Mouse (Mus musculus) forebrain, embryonic 16.5 days (tissue): ENCODE data around the gene Vdac1. TPM values are rescaled to one million over a fixed set of nuclear protein-coding genes. Genes with fewer than 3 reads are reported as not detected.
A peak's percentile ranks its signal among the peaks of the same experiment; 100 is the strongest.
"Not testable (repeated sequence)": the region's sequence is repeated elsewhere in the genome, so short reads cannot be mapped to it uniquely, and the experiment has no call there.

ENCODE experiments used
- ATAC-seq: fragments of 200-750 bp; cut with Nextera tagmentation; 2 replicates; pipeline ENCODE4 v1.8.0; 2017; ENCODE audit warnings: mild to moderate bottlenecking, moderate library complexity
- H3K27ac ChIP-seq: fragments of 300-500 bp; sonication (generic); 2 replicates; pipeline ENCODE4 v1.5.1; 2014; ENCODE audit warnings: low read length, control low read depth
- H3K27me3 ChIP-seq: fragments of 300-500 bp; sonication (generic); replicated peaks from 2 replicates; pipeline ENCODE4 v1.6.1; 2014; ENCODE audit warnings: low read length; ENCODE audit not compliant: control insufficient read depth, insufficient read depth
- H3K36me3 ChIP-seq: fragments of 300-500 bp; sonication (generic); 2 replicates; pipeline ENCODE4 v1.6.1; 2014; ENCODE audit not compliant: control insufficient read depth, insufficient read depth
- H3K4me1 ChIP-seq: fragments of 300-500 bp; sonication (generic); replicated peaks from 2 replicates; pipeline ENCODE4 v1.6.1; 2014; ENCODE audit warnings: low read length; ENCODE audit not compliant: control insufficient read depth, insufficient read depth
- H3K4me2 ChIP-seq: fragments of 300-500 bp; sonication (generic); 2 replicates; pipeline ENCODE4 v1.6.1; 2014; ENCODE audit warnings: mild to moderate bottlenecking, low read length, control low read depth
- H3K4me3 ChIP-seq: fragments of 300-500 bp; sonication (generic); replicated peaks from 2 replicates; pipeline ENCODE4 v1.5.1; 2014; ENCODE audit warnings: mild to moderate bottlenecking, low read length, control low read depth
- H3K9ac ChIP-seq: fragments of 300-500 bp; sonication (generic); replicated peaks from 2 replicates; pipeline ENCODE4 v1.6.1; 2014; ENCODE audit warnings: low read depth, low read length, control low read depth
- H3K9me3 ChIP-seq: fragments of 300-500 bp; sonication (generic); 2 replicates; pipeline ENCODE4 v1.6.1; 2016; ENCODE audit warnings: low read length; ENCODE audit not compliant: control insufficient read depth
- WGBS: fragments of 180-500 bp; shearing (Covaris S2); extraction: QIAGEN DNeasy Blood & Tissue Kit; methylation state at CpG from one replicate; pipeline ENCODE4 v1.1.7; 2014; 5-methylcytosine and 5-hydroxymethylcytosine counted together
- polyA plus RNA-seq: library from polyadenylated mRNA; unstranded; fragments of >200 nt; fragmentation: Nextera tagmentation; extraction: Ambion mirVana; gene quantifications from 2 replicates; pipeline ENCODE4 v1.2.1, GENCODE M21; 2015

Gene Vdac1
- polyA plus RNA-seq, 1 experiment from 2014 or later: 341 TPM

- WGBS: 4% methylated on average over 9 of the region's 9 CpGs
Measured at GRCm38 (mm10) chr11:52350924-52351323, 9.7 kb upstream of the Vdac1 start.

GRCm38 (mm10) chr11:52352271-52352670 is 8.4 kb upstream of the Vdac1 start:
- ATAC-seq: no peak
- H3K36me3 ChIP-seq: no peaks in the 10 kb centered on the region
- H3K27ac ChIP-seq: no peak overlapping the region
- no peak overlapping the region for H3K4me3 ChIP-seq
- no peaks in the 10 kb centered on the region for H3K9me3 ChIP-seq
- no peak overlapping the region for H3K4me2 ChIP-seq
- H3K27me3 ChIP-seq: no peaks in the 10 kb centered on the region
- 91% methylated on average over 3 of the region's 3 CpGs for WGBS
- H3K9ac ChIP-seq: no peak overlapping the region
- H3K4me1 ChIP-seq: no peaks in the 10 kb centered on the region; the same call in 1 of the 2 replicates

More at GRCm38 (mm10) chr11:52350924-52351323, 9.7 kb upstream of the Vdac1 start:
- H3K4me1 ChIP-seq: peaks cover 5% of the 10 kb centered on the region
- H3K4me3 ChIP-seq: no peak overlapping the region
- no peak overlapping the region for H3K4me2 ChIP-seq
- no peaks in the 10 kb centered on the region for H3K27me3 ChIP-seq
- H3K9ac ChIP-seq: no peak overlapping the region
- no peak overlapping the region for H3K27ac ChIP-seq
- no peaks in the 10 kb centered on the region for H3K9me3 ChIP-seq
- ATAC-seq: no peak
- no peaks in the 10 kb centered on the region for H3K36me3 ChIP-seq

- Histone ChIP-seq H3K4me2 (no peak overlapping the region), H3K36me3 (no peaks in the 10 kb centered on the region), H3K4me1 (peaks cover under 1% of the 10 kb centered on the region), H3K9ac (no peak overlapping the region), H3K9me3 (no peaks in the 10 kb centered on the region), H3K4me3 (no peak overlapping the region), H3K27me3 (no peaks in the 10 kb centered on the region), H3K27ac (no peak overlapping the region)
- no peak for ATAC-seq
- 86% methylated on average over 5 of the region's 5 CpGs for WGBS
Measured at GRCm38 (mm10) chr11:52354644-52355043, 6.0 kb upstream of the Vdac1 start.

GRCm38 (mm10) chr11:52355601-52356000 is 5.1 kb upstream of the Vdac1 start:
- H3K4me3 ChIP-seq: no peak overlapping the region
- H3K27ac ChIP-seq: no peak overlapping the region
- 90% methylated on average over 1 of the region's 1 CpGs for WGBS
- peaks cover 7% of the 10 kb centered on the region for H3K4me1 ChIP-seq
- no peak overlapping the region for H3K9ac ChIP-seq
- H3K9me3 ChIP-seq: no peaks in the 10 kb centered on the region
- H3K36me3 ChIP-seq: no peaks in the 10 kb centered on the region
- ATAC-seq: no peak
- no peaks in the 10 kb centered on the region for H3K27me3 ChIP-seq
- no peak overlapping the region for H3K4me2 ChIP-seq

- H3K27me3 ChIP-seq, H3K36me3 ChIP-seq, H3K9ac ChIP-seq, ATAC-seq, H3K4me3 ChIP-seq, H3K27ac ChIP-seq, H3K9me3 ChIP-seq, H3K4me2 ChIP-seq: not testable (repeated sequence)
- H3K4me1 ChIP-seq: peaks cover 13% of the 10 kb centered on the region
- 95% methylated on average over 5 of the region's 5 CpGs for WGBS
Measured at GRCm38 (mm10) chr11:52357091-52357490, 3.6 kb upstream of the Vdac1 start.

GRCm38 (mm10) chr11:52358520-52358919 is 2.1 kb upstream of the Vdac1 start:
- Histone ChIP-seq H3K4me3 (no peak overlapping the region), H3K9ac (no peak overlapping the region), H3K9me3 (no peaks in the 10 kb centered on the region), H3K4me2 (no peak overlapping the region), H3K27ac (no peak overlapping the region), H3K36me3 (no peaks in the 10 kb centered on the region), H3K4me1 (peaks cover 25% of the 10 kb centered on the region), H3K27me3 (no peaks in the 10 kb centered on the region)
- whole genome bisulfite sequencing: 34% methylated on average over 4 of the region's 4 CpGs
- no peak for ATAC-seq

- ATAC-seq: peak; percentile 22
- no peaks in the 10 kb centered on the region for H3K9me3 ChIP-seq
- peak overlapping the region; percentile 91 for H3K27ac ChIP-seq
- peaks cover 31% of the 10 kb centered on the region for H3K4me1 ChIP-seq
- no peaks in the 10 kb centered on the region for H3K27me3 ChIP-seq
- no peaks in the 10 kb centered on the region for H3K36me3 ChIP-seq
- H3K4me3 ChIP-seq: peak overlapping the region; percentile 90
- peak overlapping the region; percentile 62 for H3K4me2 ChIP-seq
- 18% methylated on average over 22 of the region's 22 CpGs for WGBS
- H3K9ac ChIP-seq: peak overlapping the region; percentile 97
Measured at GRCm38 (mm10) chr11:52359686-52360470, 782 bp upstream of the Vdac1 start.

- ATAC-seq: peak; percentile 27
- H3K4me2 ChIP-seq: peak overlapping the region; percentile 97
- no peaks in the 10 kb centered on the region for H3K9me3 ChIP-seq
- H3K9ac ChIP-seq: peak overlapping the region; percentile 97
- peak overlapping the region; percentile 90 for H3K4me3 ChIP-seq
- peak overlapping the region; percentile 91 for H3K27ac ChIP-seq
- peaks cover 34% of the 10 kb centered on the region for H3K4me1 ChIP-seq
- no peaks in the 10 kb centered on the region for H3K36me3 ChIP-seq
- under 1% methylated on average over 47 of the region's 47 CpGs for WGBS
- no peaks in the 10 kb centered on the region for H3K27me3 ChIP-seq
Measured at GRCm38 (mm10) chr11:52361287-52361921, 744 bp downstream of the Vdac1 start.

GRCm38 (mm10) chr11:52364376-52364775 is 3.7 kb downstream of the Vdac1 start:
- Histone ChIP-seq H3K9me3 (no peaks in the 10 kb centered on the region), H3K4me3 (no peak overlapping the region), H3K36me3 (no peaks in the 10 kb centered on the region), H3K9ac (no peak overlapping the region), H3K4me1 (peaks cover 34% of the 10 kb centered on the region), H3K4me2 (no peak overlapping the region), H3K27ac (no peak overlapping the region), H3K27me3 (no peaks in the 10 kb centered on the region)
- no peak for ATAC-seq
- 85% methylated on average over 2 of the region's 2 CpGs for WGBS
